Mouse (Mus musculus) liver, embryonic 14.5 days (tissue): ENCODE measurements around the gene Wdr83. TPM values are rescaled to one million over a fixed set of nuclear protein-coding genes. Genes with fewer than 3 reads are reported as not detected.
"Not testable (repeated sequence)": the region's sequence is repeated elsewhere in the genome, so short reads cannot be mapped to it uniquely, and the experiment has no call there.

ENCODE experiments used
- ATAC-seq: fragments of 200-750 bp; cut with Nextera tagmentation; 2 replicates; pipeline ENCODE4 v1.8.0; 2017; ENCODE audit warnings: moderate number of reproducible peaks, mild to moderate bottlenecking, moderate library complexity; ENCODE audit not compliant: insufficient read depth
- DNase-seq, 3 experiments: peaks; one replicate each; pipeline ENCODE4 v3.0.0-alpha.2; 2012 to 2013; ENCODE audit warnings: low read depth in 3 of 3, low spot score in 3 of 3
- H3K27ac ChIP-seq: fragments of 300-500 bp; sonication (generic); 2 replicates; pipeline ENCODE4 v1.5.1; 2014; ENCODE audit warnings: moderate library complexity, mild to moderate bottlenecking, control low read depth, inconsistent platforms
- H3K27me3 ChIP-seq: fragments of 300-500 bp; sonication (generic); 2 replicates; pipeline ENCODE4 v1.6.1; 2014; ENCODE audit warnings: mild to moderate bottlenecking, low read length, moderate library complexity; ENCODE audit not compliant: control insufficient read depth, insufficient read depth
- H3K36me3 ChIP-seq: fragments of 300-500 bp; sonication (generic); replicated peaks from 2 replicates; pipeline ENCODE4 v1.6.1; 2014; ENCODE audit warnings: low read depth; ENCODE audit not compliant: control insufficient read depth, insufficient read depth
- H3K4me1 ChIP-seq, 2 experiments: fragments of 200-500 bp in 1 of 2; fragments of 300-500 bp in 1 of 2; sonication (generic) in 1 of 2; replicated peaks; 2 replicates each; pipeline ENCODE4 v1.6.1; 2012 to 2014; ENCODE audit warnings: antibody characterized with exemption in 1 of 2, inconsistent platforms in 1 of 2, low read length in 1 of 2; ENCODE audit not compliant: control insufficient read depth in 2 of 2, insufficient read depth in 2 of 2
- H3K4me2 ChIP-seq: fragments of 300-500 bp; sonication (generic); 2 replicates; pipeline ENCODE4 v1.6.1; 2014; ENCODE audit warnings: low read depth, mild to moderate bottlenecking, control low read depth, moderate library complexity
- H3K4me3 ChIP-seq, 2 experiments: fragments of 200-500 bp in 1 of 2; fragments of 300-500 bp in 1 of 2; sonication (generic) in 1 of 2; 2 replicates each; pipeline ENCODE4 v1.5.1; 2012 to 2014; ENCODE audit warnings: low read depth in 2 of 2, low read length in 2 of 2, mild to moderate bottlenecking in 2 of 2, control low read depth in 1 of 2, inconsistent platforms in 1 of 2, moderate library complexity in 1 of 2; ENCODE audit not compliant: insufficient read depth in 1 of 2
- H3K9ac ChIP-seq: fragments of 300-500 bp; sonication (generic); replicated peaks from 2 replicates; pipeline ENCODE4 v1.6.1; 2014; ENCODE audit warnings: mild to moderate bottlenecking, control low read depth, moderate library complexity
- H3K9me3 ChIP-seq: fragments of 300-500 bp; sonication (generic); 2 replicates; pipeline ENCODE4 v1.6.1; 2016; ENCODE audit warnings: low read length, mixed read lengths; ENCODE audit not compliant: control insufficient read depth
- CTCF ChIP-seq: IDR thresholded peaks from 2 replicates; pipeline ENCODE4 v1.5.1; 2016; ENCODE audit warnings: antibody characterized with exemption, low read depth, control low read depth
- EP300 ChIP-seq: IDR thresholded peaks from 2 replicates; pipeline ENCODE4 v1.6.1; 2016; ENCODE audit warnings: antibody characterized with exemption, low read depth
- WGBS: fragments of 180-500 bp; shearing (Covaris S2); extraction: QIAGEN DNeasy Blood & Tissue Kit; methylation state at CpG from one replicate; pipeline ENCODE4 v1.1.7; 2014; ENCODE audit not compliant: insufficient replicate concordance; 5-methylcytosine and 5-hydroxymethylcytosine counted together
- polyA plus RNA-seq, 2 experiments: library from polyadenylated mRNA; depleted of rRNA in 1 of 2; stranded (reverse) in 1 of 2; unstranded in 1 of 2; fragments of >200 nt; fragmentation: Nextera tagmentation in 1 of 2; extraction: Ambion mirVana in 1 of 2; gene quantifications; 2 replicates each; pipeline versions ENCODE4 v1.2.1 to v1.2.3; 2012 to 2014

Gene Wdr83
- polyA plus RNA-seq (2012; rRNA removed), result 21.2 and 26.0 TPM in 2 replicates
- 20.1 and 24.4 TPM in 2 replicates for polyA plus RNA-seq (2014; fragmentation: Nextera tagmentation; extraction: Ambion mirVana)

GRCm38 (mm10) chr8:85081216-85081555 lies at the start of gene Wdr83:
Gene Wdr83 (minus strand): TSS chr8:85081306.
- Histone ChIP-seq H3K4me3 (peak within 1 kb of the TSS; percentile 83 to 96), H3K9ac (peak within 1 kb of the TSS; percentile 96), H3K4me1 (peaks cover 17 to 35% of the 10 kb centered on the region in 2 experiments), H3K9me3 (no peaks in the 10 kb centered on the region), H3K36me3 (peaks cover 10% of the 10 kb centered on the region), H3K27ac (peak within 1 kb of the TSS; percentile 67), H3K4me2 (peak within 1 kb of the TSS; percentile 70), H3K27me3 (no peaks in the 10 kb centered on the region)
- peak; percentile 58 to 61 (median 61) for DNase-seq
- WGBS, result 0% methylated on average over 9 of the region's 9 CpGs
- TF ChIP-seq EP300 (no peak), CTCF (no peak)
- peak; percentile 67 for ATAC-seq

- H3K9ac ChIP-seq, result no peak overlapping the region
- H3K36me3 ChIP-seq, result no peaks in the 10 kb centered on the region
- H3K27me3 ChIP-seq, result no peaks in the 10 kb centered on the region; the same call in none of the 2 replicates
- no peak overlapping the region for H3K27ac ChIP-seq
- no peak overlapping the region for H3K4me2 ChIP-seq
- no peak for TF ChIP-seq EP300
- no peak for TF ChIP-seq CTCF
- H3K9me3 ChIP-seq, result no peaks in the 10 kb centered on the region
- ATAC-seq, result no peak
- no peaks in the 10 kb centered on the region for H3K4me1 ChIP-seq
- DNase-seq, result no peak
- H3K4me3 ChIP-seq, result no peak overlapping the region
- 62% methylated on average over 8 of the region's 8 CpGs for WGBS
Observed at GRCm38 (mm10) chr8:85123691-85124090, 42.6 kb upstream of the Wdr83 start.

- Histone ChIP-seq H3K27me3 (no peaks in the 10 kb centered on the region; the same call in none of the 2 replicates), H3K4me1 (no peaks in the 10 kb centered on the region), H3K36me3 (no peaks in the 10 kb centered on the region), H3K4me3 (no peak within 1 kb of the TSS), H3K27ac (no peak within 1 kb of the TSS), H3K4me2 (no peak within 1 kb of the TSS), H3K9ac (no peak within 1 kb of the TSS), H3K9me3 (no peaks in the 10 kb centered on the region)
- TF ChIP-seq CTCF (no peak), EP300 (no peak)
- ATAC-seq, result no peak
- 56% methylated on average over 3 of the region's 3 CpGs for WGBS
- DNase-seq, result no peak
Observed at GRCm38 (mm10) chr8:85122995-85123394, 41.9 kb upstream of the Wdr83 start, which contains the start of gene Zfp791. Gene Zfp791 (minus strand): TSS chr8:85123095.

GRCm38 (mm10) chr8:85120251-85120650 lies 39.1 kb upstream of the Wdr83 start:
- H3K27me3 ChIP-seq, ATAC-seq, H3K4me1 ChIP-seq, H3K4me2 ChIP-seq, H3K9ac ChIP-seq, H3K4me3 ChIP-seq, H3K36me3 ChIP-seq, DNase-seq, H3K27ac ChIP-seq, H3K9me3 ChIP-seq: not testable (repeated sequence)
- 62% methylated on average over 5 of the region's 5 CpGs for WGBS

GRCm38 (mm10) chr8:85119052-85119981 lies 38.2 kb upstream of the Wdr83 start:
- Histone ChIP-seq H3K36me3 (no peaks in the 10 kb centered on the region), H3K4me3 (peak overlapping the region; percentile 51 to 59), H3K4me1 (0 out of 4 replicates have a peak, but pooled peaks cover 0 to 3% of the 10 kb centered on the region in 2 experiments), H3K4me2 (peak overlapping the region; percentile 50), H3K27me3 (no peaks in the 10 kb centered on the region; the same call in none of the 2 replicates), H3K27ac (no peak overlapping the region), H3K9ac (peak overlapping the region; percentile 40; the same call in 1 of the 2 replicates), H3K9me3 (no peaks in the 10 kb centered on the region)
- peak; percentile 35; the same call in 1 of the 2 replicates for ATAC-seq
- TF ChIP-seq CTCF (peak; percentile 16; the same call in 1 of the 2 replicates), EP300 (no peak)
- DNase-seq, result peak in 1 of 3 experiments; percentile 30
- WGBS, result 10% methylated on average over 37 of the region's 37 CpGs
